Mouse (Mus musculus) cerebellum, adult 9-11 months (tissue): Measurements from ENCODE around the gene Mrps18b.
"Not testable (repeated sequence)": the region's sequence is repeated elsewhere in the genome, so short reads cannot be mapped to it uniquely, and the experiment has no call there.

Experiments
- DNase-seq: peaks from one replicate; pipeline ENCODE4 v3.0.0; 2022

The Mrps18b gene

DNA sequence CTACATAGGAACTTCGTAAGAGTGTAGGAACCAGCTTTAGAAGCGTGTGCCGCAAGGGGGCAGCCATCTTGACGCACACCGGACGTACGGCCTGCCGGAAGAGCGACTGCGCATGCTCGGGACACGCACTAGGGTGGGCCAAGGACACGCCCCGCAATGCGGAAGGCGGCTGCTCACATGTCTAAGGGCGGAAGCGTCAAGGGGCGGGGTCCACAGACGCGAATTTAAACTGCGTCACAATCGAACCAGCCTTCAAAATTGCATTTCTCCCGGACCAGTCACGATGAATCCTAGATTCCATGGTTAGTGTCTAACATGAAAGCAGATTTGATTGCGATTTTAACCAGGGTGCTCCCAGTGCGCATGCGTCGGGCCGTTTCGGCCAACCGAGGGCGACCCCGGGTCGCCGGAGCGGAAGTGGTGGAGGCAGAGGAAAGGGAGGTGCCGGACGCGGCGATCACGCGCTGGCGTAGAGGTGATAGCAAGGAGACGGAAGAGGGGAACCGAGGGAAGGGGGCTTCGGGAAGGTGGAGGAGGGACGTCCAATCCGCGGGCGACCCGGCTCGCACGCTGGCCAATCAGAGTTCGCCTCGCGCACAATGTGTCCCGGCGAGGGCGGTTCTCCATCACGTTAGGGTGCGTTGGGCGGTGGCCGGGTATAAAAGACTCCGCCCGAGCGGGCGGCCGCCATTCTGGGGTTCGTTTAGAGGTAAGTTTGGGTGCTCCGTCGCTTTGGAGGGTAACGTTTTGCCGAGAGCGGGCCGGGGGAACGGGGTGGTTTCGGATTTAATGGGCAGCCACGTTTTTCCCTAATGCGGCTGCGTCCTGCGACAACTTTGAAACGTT lies at the start of gene Mrps18b, which contains the start of gene Ppp1r10:
Mrps18b (minus strand) TSS at position 93 of the 846 bp plus-strand sequence.
Ppp1r10 (plus strand) TSS at position 138 of the 846 bp plus-strand sequence.
- peak; percentile 100 for DNase-seq

DNA sequence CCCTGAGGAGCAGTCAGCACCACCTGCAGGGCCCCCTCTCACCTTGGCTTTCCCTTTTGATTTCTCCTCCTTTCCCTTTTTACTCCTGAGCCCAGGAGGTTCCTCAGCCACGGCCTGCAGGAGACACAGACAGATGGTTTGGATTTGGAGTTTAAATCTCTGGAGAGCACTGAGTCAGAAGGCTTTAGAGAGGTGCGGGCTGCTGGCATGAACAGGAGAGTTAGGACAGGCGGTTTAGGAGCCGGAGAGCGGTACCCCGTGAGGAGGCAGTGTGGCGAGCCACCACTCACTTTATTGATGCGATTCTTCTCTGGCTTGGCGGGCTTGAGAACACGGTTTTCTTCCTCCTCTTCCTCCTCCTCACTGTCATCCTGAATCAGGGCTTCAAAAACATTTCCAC lies 47.1 kb upstream of the Mrps18b start:
- no peak for DNase-seq

DNA sequence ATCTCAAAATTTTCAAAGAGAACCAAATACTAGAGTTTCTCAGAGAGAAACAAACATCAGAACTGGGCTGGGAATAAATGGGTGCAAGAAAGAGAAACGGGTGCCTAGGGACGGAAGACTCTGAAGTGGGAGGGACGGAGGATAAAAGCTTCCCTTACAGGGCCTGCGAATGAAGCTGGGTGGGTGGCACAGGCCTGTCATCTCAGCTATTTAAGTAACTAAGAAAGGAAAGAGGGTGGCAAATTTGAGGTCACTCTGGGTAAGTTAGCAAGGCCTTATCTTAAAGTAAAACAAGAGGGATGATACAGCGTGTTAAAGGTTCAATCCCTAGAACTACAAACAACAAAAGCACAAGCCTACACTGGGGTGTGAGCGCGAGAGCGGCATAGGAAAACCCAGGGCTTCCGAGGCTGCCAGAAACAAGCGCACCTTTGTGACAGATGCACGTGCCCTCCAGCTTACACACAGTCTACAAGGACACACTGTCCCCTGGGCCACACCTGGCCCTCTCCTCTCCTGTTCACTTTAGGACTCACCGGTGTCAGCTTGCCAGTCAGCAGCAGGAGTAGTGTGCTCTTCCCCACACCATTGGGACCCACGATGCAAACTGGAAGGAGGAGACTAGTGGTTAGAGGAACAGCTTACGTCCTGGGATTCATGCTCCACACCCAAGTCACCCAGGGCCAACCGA lies 42.5 kb upstream of the Mrps18b start:
- DNase-seq = no peak

- DNase-seq = no peak
Measured at GRCm38 (mm10) chr17:35954665-35955064, 38.5 kb upstream of the Mrps18b start.

GRCm38 (mm10) chr17:35952559-35952958 lies 36.4 kb upstream of the Mrps18b start:
- DNase-seq = not testable (repeated sequence)

GRCm38 (mm10) chr17:35950946-35951345 lies 34.8 kb upstream of the Mrps18b start:
- not testable (repeated sequence) for DNase-seq

DNA sequence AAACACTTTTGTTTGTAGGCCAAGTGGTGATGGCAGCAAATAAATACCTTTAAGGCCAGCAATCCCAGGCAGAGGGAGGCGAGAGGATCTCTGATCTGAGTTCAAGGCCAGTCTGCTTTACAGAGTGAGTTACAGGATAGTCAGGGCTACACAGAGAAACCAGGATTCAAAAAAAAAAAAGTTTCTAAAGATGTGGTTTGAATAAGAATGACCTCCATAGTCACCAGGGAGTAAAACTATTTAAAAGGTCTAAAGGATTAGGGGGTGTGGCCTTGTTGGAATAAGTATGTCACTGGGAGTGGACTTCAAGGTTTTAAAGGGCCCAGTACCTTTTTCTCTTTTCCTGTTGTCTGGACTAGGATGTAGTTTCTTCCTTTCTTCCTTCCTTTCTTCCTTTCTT lies 23.8 kb upstream of the Mrps18b start:
- DNase-seq = no peak

DNA sequence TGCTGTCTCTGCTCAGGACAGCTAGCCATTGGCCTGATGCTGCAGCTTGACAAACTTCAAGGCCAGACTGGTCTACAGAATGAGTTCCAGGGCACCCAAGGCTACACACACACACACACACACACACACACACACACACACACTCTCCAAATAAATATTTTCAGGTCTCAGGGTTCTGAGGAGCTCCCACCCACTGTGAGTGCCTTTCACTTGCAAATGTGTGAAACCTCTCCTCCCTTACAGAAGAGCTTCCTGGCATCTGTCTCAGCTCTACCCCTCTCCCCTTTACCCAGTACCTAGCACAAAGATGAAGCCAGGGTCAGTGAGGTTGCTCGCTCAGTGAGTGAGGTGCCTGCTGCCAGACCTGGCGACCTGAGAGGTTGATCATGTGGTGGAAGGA lies 22.9 kb upstream of the Mrps18b start:
- no peak for DNase-seq

DNA sequence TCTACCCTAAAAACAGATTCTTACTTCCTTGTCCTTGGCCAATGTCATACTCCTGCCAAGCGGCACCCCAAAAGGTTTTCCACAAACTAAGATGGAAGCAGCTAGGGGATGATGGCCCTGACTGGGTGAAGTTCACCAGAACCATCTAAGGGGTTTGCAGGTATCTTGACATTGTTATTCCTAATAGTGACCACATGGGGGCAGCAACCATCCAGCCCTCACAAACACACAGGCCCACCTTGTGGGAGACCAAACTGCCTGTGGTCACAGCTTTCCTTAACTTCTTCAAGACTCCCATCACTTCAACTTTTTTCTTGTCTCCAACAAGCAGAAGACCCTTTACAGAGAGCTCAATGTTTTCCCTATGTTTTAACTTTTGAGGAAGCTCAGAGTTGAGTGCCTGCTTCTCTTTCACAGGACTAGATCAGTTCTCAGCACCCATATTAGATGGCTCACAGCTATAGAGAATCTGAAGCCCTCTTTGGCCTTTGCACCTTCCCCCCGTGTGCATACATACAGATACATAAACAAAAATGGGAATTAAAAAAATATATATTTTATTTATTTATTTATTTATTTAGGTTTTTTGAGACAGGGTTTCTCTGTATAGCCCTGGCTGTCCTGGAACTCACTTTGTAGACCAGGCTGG lies 21.6 kb upstream of the Mrps18b start:
- peak; percentile 48 for DNase-seq

DNA sequence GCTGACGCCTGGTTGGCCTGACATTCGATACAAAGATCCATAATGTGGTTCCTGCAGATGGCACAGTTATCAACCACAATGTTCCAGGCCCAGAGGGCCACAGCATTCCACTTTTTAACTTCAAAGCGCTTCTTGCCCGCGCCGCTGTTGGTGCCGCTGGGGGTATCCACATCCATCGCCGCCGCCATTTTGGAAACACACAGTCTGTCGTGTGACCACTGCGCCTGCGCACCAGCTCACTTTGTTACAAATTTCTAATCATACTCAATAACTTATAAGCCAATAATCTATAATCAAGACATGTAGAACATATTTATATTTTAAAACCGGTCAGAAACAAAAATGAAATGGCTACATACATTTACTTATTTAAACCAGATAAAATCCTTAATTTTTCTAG lies 19.6 kb upstream of the Mrps18b start:
- DNase-seq = not testable (repeated sequence)

GRCm38 (mm10) chr17:35932608-35933007 lies 16.4 kb upstream of the Mrps18b start:
- no peak for DNase-seq

DNA sequence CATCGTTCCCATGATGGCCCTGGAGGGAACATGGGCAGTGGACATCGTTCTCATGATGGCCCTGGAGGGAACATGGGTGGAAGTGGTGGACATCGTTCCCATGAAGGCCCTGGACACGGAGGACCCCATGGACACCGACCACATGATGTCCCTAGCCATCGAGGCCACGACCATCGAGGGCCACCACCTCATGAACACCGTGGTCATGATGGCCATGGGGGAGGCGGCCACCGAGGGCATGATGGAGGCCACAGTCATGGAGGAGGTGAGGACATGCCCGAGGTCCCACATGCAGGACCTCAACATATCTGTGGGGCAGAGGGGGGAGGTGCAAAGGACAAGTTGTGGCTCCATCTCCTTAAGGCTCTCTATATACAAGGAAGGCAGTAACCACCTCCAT lies 14.4 kb upstream of the Mrps18b start:
- DNase-seq = peak; percentile 9

- DNase-seq = peak; percentile 1
Measured at GRCm38 (mm10) chr17:35929534-35929933, 13.3 kb upstream of the Mrps18b start.

DNA sequence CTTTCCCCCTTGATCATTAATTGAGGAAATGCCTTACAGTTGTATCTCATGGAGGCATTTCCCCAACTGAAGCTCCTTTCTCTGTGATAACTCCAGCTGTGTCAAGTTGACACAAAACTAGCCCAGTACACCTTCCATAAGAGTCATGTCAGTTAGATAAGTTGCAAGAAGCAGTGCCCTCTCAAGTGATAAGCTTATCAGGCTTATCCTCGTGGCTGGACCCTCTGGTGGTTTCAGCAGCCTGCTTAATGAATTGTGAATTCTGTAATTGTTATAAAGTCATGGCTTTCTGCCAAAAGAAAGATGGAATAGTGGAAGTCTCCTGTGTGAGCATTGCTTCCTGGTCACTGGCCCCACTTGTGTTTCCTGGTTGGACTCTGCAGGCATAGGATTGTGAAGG lies 11.3 kb upstream of the Mrps18b start:
- peak; percentile 1 for DNase-seq

GRCm38 (mm10) chr17:35923281-35923680 lies 7.1 kb upstream of the Mrps18b start:
- DNase-seq = peak; percentile 31

- DNase-seq = peak; percentile 29
Measured at GRCm38 (mm10) chr17:35922566-35922965, 6.4 kb upstream of the Mrps18b start.

DNA sequence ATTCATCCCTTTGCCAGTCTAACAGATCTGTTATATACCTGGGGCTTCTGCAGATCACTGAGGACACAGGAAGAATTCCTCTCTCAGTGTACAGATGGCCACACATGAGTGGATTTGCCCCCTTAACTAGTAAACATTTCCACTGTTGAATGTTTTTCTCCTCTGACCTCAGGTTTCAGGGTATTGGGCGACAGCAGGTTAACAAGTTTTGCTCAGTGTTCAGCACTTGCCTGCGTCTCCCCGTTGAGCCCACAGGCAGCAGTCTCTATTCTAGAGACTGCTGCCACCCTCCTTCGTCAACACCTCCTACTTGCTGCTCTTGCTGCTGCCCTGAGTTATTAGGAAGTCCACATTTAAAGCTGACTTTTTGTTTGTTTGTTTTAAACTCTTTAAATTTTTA lies 5.5 kb upstream of the Mrps18b start:
- peak; percentile 5 for DNase-seq

DNA sequence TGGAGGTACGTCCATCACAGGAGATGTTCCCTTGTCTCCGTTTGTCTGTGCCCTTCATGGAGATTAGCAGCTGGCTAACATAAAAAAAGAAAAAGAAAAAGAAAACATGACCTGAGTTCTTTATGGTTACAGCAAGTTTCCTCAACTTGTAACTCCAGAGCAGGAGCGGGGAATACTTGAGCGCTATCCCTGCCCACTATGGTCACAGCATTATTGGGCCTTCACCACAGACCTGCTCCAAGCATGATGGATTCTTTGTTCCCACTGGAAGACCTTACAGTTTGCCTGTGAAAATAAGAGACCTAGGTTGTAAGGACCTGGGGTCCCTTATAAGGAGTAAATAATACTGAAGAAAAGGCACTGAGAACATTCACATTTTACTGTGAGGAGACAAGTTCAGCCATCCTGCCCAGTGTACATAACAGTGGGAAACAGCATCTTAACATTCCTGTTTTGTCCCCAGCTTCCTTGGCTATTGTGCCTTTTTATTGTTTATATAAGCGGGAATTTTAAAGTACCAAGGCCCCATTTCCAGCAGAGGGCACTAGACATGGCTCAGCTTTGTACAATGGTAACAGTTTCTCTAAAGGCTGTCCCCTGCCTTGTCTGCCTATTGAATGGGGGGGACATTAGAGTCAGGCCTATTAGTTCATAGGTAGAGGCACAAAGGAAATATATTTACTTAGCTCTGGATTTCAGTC lies 4.8 kb upstream of the Mrps18b start:
- peak; percentile 58 for DNase-seq

- DNase-seq = no peak
Measured at GRCm38 (mm10) chr17:35920384-35920783, 4.2 kb upstream of the Mrps18b start.

DNA sequence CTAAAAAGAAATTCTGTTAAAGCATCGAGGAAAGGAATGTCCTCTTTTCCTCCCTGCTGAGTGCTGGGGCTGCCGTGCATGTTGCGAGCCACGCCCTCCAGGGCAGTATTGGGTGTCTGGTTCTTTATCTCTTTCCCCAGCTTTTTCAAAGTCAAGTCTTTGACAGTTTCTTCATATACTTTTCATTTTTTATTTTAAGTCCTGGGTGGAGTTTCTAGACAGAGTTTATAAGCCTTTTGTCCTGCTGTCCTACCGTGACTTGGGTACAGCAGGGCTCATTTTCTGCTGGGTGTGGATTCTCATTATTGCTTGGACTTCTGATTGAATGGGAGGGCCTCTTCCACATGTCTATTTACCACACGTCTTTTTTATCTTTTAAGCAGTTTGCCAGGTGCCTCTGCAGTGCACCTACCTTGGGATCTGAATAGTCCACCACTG lies 3.7 kb upstream of the Mrps18b start:
- DNase-seq = peak; percentile 54

GRCm38 (mm10) chr17:35919060-35919715 lies 3.0 kb upstream of the Mrps18b start:
- peak; percentile 98 for DNase-seq
